Mouse (Mus musculus) macrophage (primary cell): ENCODE data around the gene Lurap1. TPM values are rescaled to one million over a fixed set of nuclear protein-coding genes. Genes with fewer than 3 reads are reported as not detected.

ENCODE experiments used
- H3K27ac ChIP-seq: fragments of 350-480 bp; formaldehyde crosslinking; 2 replicates; pipeline ENCODE4 v1.9.0; 2021
- H3K36me3 ChIP-seq: fragments of 350-480 bp; formaldehyde crosslinking; 2 replicates; pipeline ENCODE4 v1.9.0; 2021; ENCODE audit errors: inconsistent target
- H3K4me3 ChIP-seq: fragments of 350-480 bp; formaldehyde crosslinking; 2 replicates; pipeline ENCODE4 v1.9.0; 2021; ENCODE audit errors: inconsistent target
- H3K79me2 ChIP-seq: fragments of 350-480 bp; formaldehyde crosslinking; 2 replicates; pipeline ENCODE4 v1.9.0; 2021; ENCODE audit errors: inconsistent target
- WGBS: methylation state at CpG from one replicate; pipeline ENCODE4 v1.1.7; 2026; ENCODE audit warnings: inconsistent platforms; ENCODE audit not compliant: missing documents; 5-methylcytosine and 5-hydroxymethylcytosine counted together
- polyA plus RNA-seq: library from polyadenylated mRNA; stranded (reverse); fragments of 250-400 nt; gene quantifications from 3 replicates; pipeline ENCODE4 v1.2.4, GENCODE M21; 2018; ENCODE audit warnings: inconsistent platforms
- total RNA-seq, 78 experiments: library from RNA; depleted of rRNA; stranded (reverse); fragments of 250-400 nt; gene quantifications; 1 replicate in 9 of 78; 2 replicates in 24 of 78; 3 replicates in 43 of 78; 4 replicates in 2 of 78; pipeline ENCODE4 v1.2.4; 2018; ENCODE audit warnings: inconsistent platforms in 56 of 78

Gene Lurap1
- under 1 TPM in 17 of 26 experiments, not detected in 9; 0.12 to 0.67 (median 0.18) TPM for total RNA-seq (2018; cell fraction: chromatin; rRNA removed)
- under 1 TPM in 19 of 26 experiments, not detected in 7; 0.03 to 0.24 (median 0.09) TPM for total RNA-seq (2018; cell fraction: cytosol; rRNA removed)
- total RNA-seq (2018; cell fraction: nucleus; rRNA removed) = under 1 TPM in 18 of 26 experiments, not detected in 8; 0.06 to 0.99 (median 0.16) TPM
- polyA plus RNA-seq = 0.09 to 0.10 TPM in 2 of 3 replicates, not detected in the other

GRCm38 (mm10) chr4:116151238-116151637 lies at the start of gene Lurap1:
Gene Lurap1 (minus strand): TSS chr4:116151338.
- peak within 1 kb of the TSS; percentile 80 for H3K4me3 ChIP-seq
- H3K27ac ChIP-seq = peak within 1 kb of the TSS; percentile 46
- H3K79me2 ChIP-seq = peaks cover 7% of the 10 kb centered on the region; the same call in 1 of the 2 replicates
- H3K36me3 ChIP-seq = peaks cover 39% of the 10 kb centered on the region
- 75% methylated on average over 6 of the region's 6 CpGs for WGBS

GRCm38 (mm10) chr4:116198422-116198821 lies 47.3 kb upstream of the Lurap1 start:
- H3K36me3 ChIP-seq = no peaks in the 10 kb centered on the region
- H3K4me3 ChIP-seq = no peak overlapping the region
- WGBS = 82% methylated on average over 2 of the region's 2 CpGs
- H3K79me2 ChIP-seq = no peaks in the 10 kb centered on the region
- no peak overlapping the region for H3K27ac ChIP-seq

DNA sequence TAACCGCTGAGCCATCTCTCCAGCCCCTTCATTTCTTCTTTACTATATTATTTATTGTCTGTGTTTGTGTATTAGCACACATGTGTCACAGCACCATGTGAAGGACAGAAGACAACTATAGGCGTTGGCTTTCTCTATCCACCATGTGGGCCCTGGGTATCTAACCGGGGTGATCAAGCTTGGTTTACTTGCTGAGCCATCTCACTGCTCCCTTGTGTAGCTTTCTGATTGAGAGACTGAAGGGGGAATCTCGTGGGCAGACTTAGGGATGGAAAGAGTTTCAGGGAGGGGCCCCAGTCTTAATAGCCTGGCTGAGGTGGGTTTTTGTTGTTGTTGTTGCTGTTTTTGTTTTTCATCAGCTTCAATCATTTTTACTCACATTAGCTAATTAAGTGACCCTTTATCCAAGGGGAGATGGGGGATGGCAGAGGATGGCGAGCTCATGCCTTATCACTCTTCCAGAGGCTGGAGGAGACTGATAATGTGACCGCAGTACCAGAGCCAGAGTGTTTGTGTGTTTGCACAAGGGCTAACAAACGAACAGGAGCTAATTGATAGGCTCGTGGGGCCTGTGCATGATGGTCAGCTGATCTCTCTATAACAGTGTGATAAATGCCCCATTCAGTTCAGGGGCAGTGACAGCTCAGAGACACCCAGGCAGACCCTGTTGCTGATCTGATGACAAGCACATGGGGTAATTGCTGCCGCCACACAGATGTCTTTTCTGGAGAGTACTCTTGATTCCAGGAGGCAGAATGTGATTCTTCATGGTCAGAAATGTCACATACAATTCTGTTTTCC lies 42.6 kb upstream of the Lurap1 start:
- WGBS = 95% methylated on average over 9 of the region's 9 CpGs
- no peaks in the 10 kb centered on the region for H3K36me3 ChIP-seq
- H3K4me3 ChIP-seq = no peak overlapping the region
- no peak overlapping the region for H3K27ac ChIP-seq
- H3K79me2 ChIP-seq = no peaks in the 10 kb centered on the region

DNA sequence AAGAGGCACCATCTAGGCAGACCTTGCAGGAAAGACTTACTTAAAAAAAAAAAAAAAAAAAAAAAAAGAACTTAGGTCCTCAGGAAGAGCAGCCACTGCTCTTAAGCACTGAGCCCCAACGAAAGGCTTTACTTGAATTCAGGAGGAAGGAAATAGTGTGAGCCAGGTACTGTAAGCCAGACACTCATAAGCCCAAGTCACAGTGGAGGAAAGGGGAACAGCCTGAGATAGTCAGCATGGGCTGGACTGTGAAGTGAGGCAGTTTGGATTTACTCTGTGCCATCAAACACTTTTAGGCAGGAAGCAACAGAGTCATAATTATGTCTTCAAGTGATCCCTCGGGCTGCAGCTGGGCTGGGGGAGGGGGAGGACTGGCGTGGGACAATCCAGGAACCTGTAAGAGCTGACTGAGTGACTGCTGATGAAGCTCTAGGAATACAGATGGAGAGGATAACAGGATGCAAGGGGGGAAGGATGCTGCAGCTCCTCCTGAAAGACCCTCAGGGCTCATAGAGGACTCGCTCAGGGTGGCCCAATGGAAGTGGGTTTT lies 41.2 kb upstream of the Lurap1 start:
- Histone ChIP-seq H3K4me3 (no peak overlapping the region), H3K36me3 (no peaks in the 10 kb centered on the region), H3K79me2 (no peaks in the 10 kb centered on the region), H3K27ac (no peak overlapping the region)
- 21% methylated on average over 4 of the region's 4 CpGs for WGBS

DNA sequence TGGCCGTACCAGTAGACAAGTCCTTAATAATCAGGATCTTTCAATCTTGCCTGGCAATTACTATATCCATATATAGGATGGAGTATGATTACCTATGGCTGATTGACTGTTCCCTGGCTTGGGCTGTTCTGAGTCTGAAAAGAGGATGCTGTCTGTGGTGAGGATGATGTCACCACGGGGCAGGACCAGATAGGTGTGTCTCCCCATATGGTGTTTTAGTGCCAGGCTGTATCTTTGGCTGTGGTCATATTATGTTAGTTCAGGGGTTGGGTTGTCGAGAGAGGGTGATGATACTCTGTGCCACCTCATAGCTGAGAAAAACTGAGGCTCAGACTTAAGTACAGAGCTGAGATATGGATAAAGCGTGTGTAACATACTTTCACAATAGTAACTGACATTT lies 33.9 kb upstream of the Lurap1 start:
- Histone ChIP-seq H3K4me3 (no peak overlapping the region), H3K79me2 (no peaks in the 10 kb centered on the region), H3K36me3 (no peaks in the 10 kb centered on the region), H3K27ac (no peak overlapping the region)
- 79% methylated on average over 4 of the region's 4 CpGs for WGBS

- Histone ChIP-seq H3K27ac (no peak overlapping the region), H3K79me2 (no peaks in the 10 kb centered on the region), H3K36me3 (no peaks in the 10 kb centered on the region), H3K4me3 (no peak overlapping the region)
- 82% methylated on average over 11 of the region's 12 CpGs for WGBS
Measured at GRCm38 (mm10) chr4:116182745-116183144, 31.6 kb upstream of the Lurap1 start.

DNA sequence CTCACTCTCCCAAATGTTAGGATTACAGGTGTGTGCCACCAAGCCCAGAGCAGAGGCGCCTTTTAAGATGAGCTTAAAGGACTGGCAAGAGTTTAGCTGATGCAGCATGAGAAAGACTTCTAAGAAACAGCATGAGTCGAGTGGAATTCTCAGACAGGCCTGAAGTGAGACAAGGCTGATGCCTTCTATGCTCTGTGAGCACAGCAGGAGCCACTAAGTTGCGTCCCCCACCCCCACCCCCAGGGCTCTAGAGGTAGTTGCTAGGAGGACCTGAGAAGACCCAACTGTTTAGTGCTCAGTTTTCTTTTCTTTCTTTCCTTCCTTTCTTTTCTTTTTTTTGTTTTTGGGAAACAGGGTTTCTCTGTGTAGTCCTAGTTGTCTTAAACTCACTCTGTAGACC lies 30.9 kb upstream of the Lurap1 start:
- WGBS = 83% methylated on average over 2 of the region's 3 CpGs
- no peak overlapping the region for H3K4me3 ChIP-seq
- H3K27ac ChIP-seq = no peak overlapping the region
- no peaks in the 10 kb centered on the region for H3K79me2 ChIP-seq
- no peaks in the 10 kb centered on the region for H3K36me3 ChIP-seq

DNA sequence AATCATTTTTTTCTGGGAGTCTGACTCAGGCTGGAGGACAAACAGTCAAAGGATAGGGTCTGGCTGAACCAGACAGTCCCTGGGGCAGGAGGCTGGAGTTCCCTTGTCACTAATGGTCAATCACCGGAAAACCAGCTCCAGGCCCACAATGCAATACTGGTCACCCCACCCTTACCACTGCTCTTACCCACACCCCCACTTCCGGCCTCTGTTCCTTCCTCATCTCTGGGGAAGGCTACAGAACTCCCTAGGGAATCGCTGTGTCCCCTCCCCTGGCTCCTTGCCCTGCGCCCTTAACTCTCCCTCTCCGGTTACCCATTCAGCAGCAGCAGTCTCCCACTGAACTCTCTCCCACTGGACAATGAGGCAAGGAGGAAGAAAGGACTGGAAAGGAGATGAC lies 26.0 kb upstream of the Lurap1 start:
- H3K79me2 ChIP-seq = no peaks in the 10 kb centered on the region
- H3K27ac ChIP-seq = peak overlapping the region; percentile 83
- H3K4me3 ChIP-seq = peak overlapping the region; percentile 11; the same call in 1 of the 2 replicates
- H3K36me3 ChIP-seq = no peaks in the 10 kb centered on the region
- 19% methylated on average over 5 of the region's 5 CpGs for WGBS

DNA sequence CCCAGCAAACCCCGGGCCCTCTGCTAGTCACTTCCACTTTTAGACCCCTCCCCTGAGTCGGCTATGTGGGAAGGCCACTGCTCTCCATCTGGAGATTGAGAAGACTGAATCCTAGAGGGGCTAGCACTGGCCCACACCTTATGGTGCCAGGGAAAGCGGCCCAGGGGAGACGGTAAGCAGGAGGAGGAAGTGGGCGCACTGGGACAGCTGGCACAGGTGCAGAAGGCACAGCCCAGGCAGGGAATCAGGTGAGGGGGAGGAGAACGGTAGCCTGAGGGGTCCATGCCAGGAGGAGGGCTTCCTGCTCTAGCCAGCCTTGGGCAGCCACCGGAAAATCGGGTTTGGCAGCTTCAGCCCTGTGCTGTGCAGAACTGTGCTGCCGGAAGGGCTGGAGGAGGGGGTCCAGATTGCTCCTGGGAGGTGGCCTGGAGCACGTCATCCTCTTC lies 25.4 kb upstream of the Lurap1 start:
- WGBS = 5% methylated on average over 10 of the region's 10 CpGs
- peak overlapping the region; percentile 11; the same call in 1 of the 2 replicates for H3K4me3 ChIP-seq
- H3K36me3 ChIP-seq = no peaks in the 10 kb centered on the region
- H3K27ac ChIP-seq = peak overlapping the region; percentile 83
- H3K79me2 ChIP-seq = no peaks in the 10 kb centered on the region

GRCm38 (mm10) chr4:116175711-116176542 lies 24.8 kb upstream of the Lurap1 start:
- Histone ChIP-seq H3K4me3 (peak overlapping the region; percentile 11; the same call in 1 of the 2 replicates), H3K36me3 (no peaks in the 10 kb centered on the region), H3K79me2 (no peaks in the 10 kb centered on the region), H3K27ac (peak overlapping the region; percentile 83)
- 27% methylated on average over 7 of the region's 7 CpGs for WGBS

DNA sequence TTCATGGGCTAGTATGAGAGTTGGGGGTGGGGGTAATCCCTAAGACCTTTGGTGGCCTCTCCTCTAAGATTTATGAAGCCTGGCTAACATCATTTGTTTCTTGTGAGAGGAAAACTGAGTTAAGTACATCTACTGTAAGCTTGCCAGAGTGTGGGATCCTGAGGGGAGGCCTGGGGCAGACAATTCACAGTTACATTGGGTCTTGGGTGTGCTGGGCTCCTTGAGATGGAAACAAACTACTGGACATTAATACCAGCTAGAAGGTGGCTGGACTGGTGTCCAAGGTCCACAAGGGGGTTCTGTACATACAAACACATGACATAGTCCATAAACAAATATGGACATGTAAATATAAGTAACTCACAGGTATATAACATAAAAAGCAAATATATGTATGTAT lies 24.0 kb upstream of the Lurap1 start:
- Histone ChIP-seq H3K27ac (no peak overlapping the region), H3K4me3 (no peak overlapping the region), H3K36me3 (no peaks in the 10 kb centered on the region), H3K79me2 (no peaks in the 10 kb centered on the region)

DNA sequence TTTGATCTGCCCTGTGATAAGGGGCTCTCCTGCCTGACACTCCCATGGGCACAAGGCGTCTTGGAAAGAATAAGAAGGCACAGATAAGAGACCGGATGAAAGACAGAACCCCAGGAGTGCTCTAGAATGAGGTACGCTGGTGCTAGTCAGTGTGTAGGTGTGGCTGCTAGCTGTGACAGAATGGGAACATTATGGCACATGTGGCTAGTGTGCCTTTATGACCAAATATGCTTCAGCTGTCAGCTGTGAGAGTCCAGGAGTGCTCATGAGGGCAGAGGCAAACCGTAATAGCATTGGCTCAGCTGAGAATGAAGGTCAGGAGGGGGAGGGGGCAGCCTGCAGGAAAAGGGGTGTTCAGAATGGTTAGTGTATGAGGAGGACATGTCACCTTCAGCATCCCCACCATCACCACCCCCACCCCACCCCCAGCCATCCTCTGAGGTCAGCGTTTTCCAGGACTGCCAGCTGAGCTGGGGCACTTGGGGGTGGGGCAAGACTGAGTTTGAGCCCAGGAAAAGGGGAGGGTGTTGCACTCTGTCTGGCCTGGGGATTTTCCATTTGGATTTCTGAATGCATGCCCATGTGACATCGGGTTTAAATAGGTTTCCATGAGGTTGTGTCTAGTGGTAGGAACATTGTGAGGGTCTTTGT lies 23.5 kb upstream of the Lurap1 start:
- Histone ChIP-seq H3K27ac (no peak overlapping the region), H3K36me3 (no peaks in the 10 kb centered on the region), H3K4me3 (no peak overlapping the region), H3K79me2 (no peaks in the 10 kb centered on the region)
- 88% methylated on average over 6 of the region's 6 CpGs for WGBS

DNA sequence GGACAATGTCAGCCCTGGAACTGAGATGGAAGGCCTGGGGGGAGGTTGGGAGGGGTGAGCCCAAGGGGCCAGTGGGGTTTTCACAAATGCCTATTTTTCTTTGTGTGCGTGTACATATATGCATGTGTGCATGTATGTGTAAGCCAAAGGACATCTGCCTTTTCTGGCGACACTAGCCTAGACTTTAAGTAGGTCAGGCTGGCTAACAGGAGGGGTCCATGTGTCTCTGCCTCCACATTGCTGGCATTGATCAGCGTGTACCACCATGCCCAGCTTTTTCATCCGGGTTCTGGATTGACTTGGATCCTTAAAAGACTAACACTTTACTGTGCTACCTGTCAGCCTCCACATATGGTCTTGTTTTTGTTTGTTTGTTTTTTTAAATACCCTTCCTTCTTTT lies 22.6 kb upstream of the Lurap1 start:
- Histone ChIP-seq H3K79me2 (no peaks in the 10 kb centered on the region), H3K27ac (no peak overlapping the region), H3K4me3 (no peak overlapping the region), H3K36me3 (no peaks in the 10 kb centered on the region)
- WGBS = 98% methylated on average over 4 of the region's 4 CpGs

- no peaks in the 10 kb centered on the region for H3K36me3 ChIP-seq
- no peak within 1 kb of the TSS for H3K27ac ChIP-seq
- WGBS = 86% methylated on average over 6 of the region's 6 CpGs
- no peak within 1 kb of the TSS for H3K4me3 ChIP-seq
- no peaks in the 10 kb centered on the region for H3K79me2 ChIP-seq
Measured at GRCm38 (mm10) chr4:116173072-116173471, 21.9 kb upstream of the Lurap1 start, which contains the start of the genes 1700042G07Rik and Gm49337. Gene 1700042G07Rik (plus strand): TSS chr4:116173372. Gene Gm49337 (plus strand): TSS chr4:116173384.
